14 mouse cellular contexts compared by ENCODE assay signal in genomic region chr3:146246992-146247391, GRCm38 (mm10).
"Had no signal": no experiment of that assay in that cellular context is flagged by ENCODE, and none has a peak within 500 bp of the region (broad histone marks: within the 10 kb centered on the region; RNA-seq: fewer than 3 reads in every experiment).

No protein-coding gene starts in this region.

- H3K4me2 ChIP-seq: liver, embryonic 12.5 days; midbrain, embryonic 12.5 days; neural tube, embryonic 12.5 days; stomach, embryonic 15.5 days had no signal

- H3K4me3 ChIP-seq: liver, embryonic 12.5 days; midbrain, embryonic 10.5 days; midbrain, embryonic 12.5 days; neural tube, embryonic 12.5 days; stomach, embryonic 15.5 days had no signal

- H3K9me3 ChIP-seq: liver, embryonic 12.5 days; midbrain, embryonic 10.5 days; midbrain, embryonic 12.5 days; neural tube, embryonic 12.5 days; stomach, embryonic 15.5 days had no signal

- ATAC-seq: liver, embryonic 12.5 days; midbrain, embryonic 16.5 days had no signal

- DNase-seq: lung, adult 2 months; lung, postnatal 14 days; midbrain, embryonic 14.5 days; right cerebral cortex, postnatal 14 days; thymus, adult 18-20 months; thymus, postnatal 14 days; thymus, postnatal 36 days had no signal

- H3K4me1 ChIP-seq: liver, embryonic 12.5 days; midbrain, embryonic 10.5 days; midbrain, embryonic 12.5 days; neural tube, embryonic 12.5 days; stomach, embryonic 15.5 days had no signal

- H3K27me3 ChIP-seq: liver, embryonic 12.5 days; midbrain, embryonic 12.5 days; neural tube, embryonic 12.5 days; stomach, embryonic 15.5 days had no signal

- H3K9ac ChIP-seq: liver, embryonic 12.5 days; liver, embryonic 14.5 days; midbrain, embryonic 12.5 days; neural tube, embryonic 12.5 days; stomach, embryonic 15.5 days had no signal

- H3K27ac ChIP-seq: liver, embryonic 12.5 days; liver, embryonic 14.5 days; midbrain, embryonic 10.5 days; midbrain, embryonic 12.5 days; neural tube, embryonic 12.5 days; stomach, embryonic 15.5 days had no signal

- H3K36me3 ChIP-seq: liver, embryonic 12.5 days; midbrain, embryonic 10.5 days; midbrain, embryonic 12.5 days; neural tube, embryonic 12.5 days; stomach, embryonic 15.5 days had no signal
